Mouse (Mus musculus): Measurements from ENCODE around the gene Phf1.
"Not testable (repeated sequence)": the region's sequence is repeated elsewhere in the genome, so short reads cannot be mapped to it uniquely, and the experiment has no call there.

The Phf1 gene

GRCm38 (mm10) chr17:26932839-26933398, at the start of gene Phf1:
TSS of gene Phf1 (plus strand) at chr17:26933052.
- peak; percentile 80 to 96 for DNase-seq (ENCODE audit: low spot score in 2 of 2)

- no peak for DNase-seq (ENCODE audit: low spot score in 2 of 2)
Measured at GRCm38 (mm10) chr17:26883585-26883984, 49.3 kb upstream of the Phf1 start.

- DNase-seq (ENCODE audit: low spot score in 2 of 2), result peak in 1 of 2 experiments; percentile 65
Measured at GRCm38 (mm10) chr17:26884995-26885926, 47.6 kb upstream of the Phf1 start.

- peak; percentile 51 to 84 for DNase-seq (ENCODE audit: low spot score in 2 of 2)
Measured at GRCm38 (mm10) chr17:26886047-26886749, 46.7 kb upstream of the Phf1 start.

- no peak for DNase-seq (ENCODE audit: low spot score in 2 of 2)
Measured at GRCm38 (mm10) chr17:26887926-26888325, 44.9 kb upstream of the Phf1 start.

GRCm38 (mm10) chr17:26892635-26893375, 40.0 kb upstream of the Phf1 start:
- peak in 1 of 2 experiments; percentile 43 for DNase-seq (ENCODE audit: low spot score in 2 of 2)

GRCm38 (mm10) chr17:26893492-26893891, 39.4 kb upstream of the Phf1 start:
- no peak for DNase-seq (ENCODE audit: low spot score in 2 of 2)

- peak in 1 of 2 experiments; percentile 47 for DNase-seq (ENCODE audit: low spot score in 2 of 2)
Measured at GRCm38 (mm10) chr17:26894342-26894741, 38.5 kb upstream of the Phf1 start.

- DNase-seq (ENCODE audit: low spot score in 2 of 2), result peak in 1 of 2 experiments; percentile 56
Measured at GRCm38 (mm10) chr17:26895578-26895977, 37.3 kb upstream of the Phf1 start.

- DNase-seq (ENCODE audit: low spot score in 2 of 2), result no peak
Measured at GRCm38 (mm10) chr17:26900916-26901315, 31.9 kb upstream of the Phf1 start.

- DNase-seq (ENCODE audit: low spot score in 2 of 2), result no peak
Measured at GRCm38 (mm10) chr17:26904320-26904719, 28.5 kb upstream of the Phf1 start.

GRCm38 (mm10) chr17:26907506-26907905, 25.3 kb upstream of the Phf1 start:
- not testable (repeated sequence) for DNase-seq (ENCODE audit: low spot score in 2 of 2)

- DNase-seq (ENCODE audit: low spot score in 2 of 2), result no peak
Measured at GRCm38 (mm10) chr17:26915248-26915647, 17.6 kb upstream of the Phf1 start.

GRCm38 (mm10) chr17:26916711-26917482, 16.0 kb upstream of the Phf1 start, which contains the start of gene Kifc5b:
TSS of gene Kifc5b (plus strand) at chr17:26917091.
- DNase-seq (ENCODE audit: low spot score in 2 of 2), result peak; percentile 99 to 100

GRCm38 (mm10) chr17:26917560-26917959, 15.3 kb upstream of the Phf1 start:
- DNase-seq (ENCODE audit: low spot score in 2 of 2), result not testable (repeated sequence)

- no peak for DNase-seq (ENCODE audit: low spot score in 2 of 2)
Measured at GRCm38 (mm10) chr17:26918343-26918742, 14.5 kb upstream of the Phf1 start.

- not testable (repeated sequence) for DNase-seq (ENCODE audit: low spot score in 2 of 2)
Measured at GRCm38 (mm10) chr17:26919516-26919915, 13.3 kb upstream of the Phf1 start.

- DNase-seq (ENCODE audit: low spot score in 2 of 2), result not testable (repeated sequence)
Measured at GRCm38 (mm10) chr17:26922368-26922767, 10.5 kb upstream of the Phf1 start.

GRCm38 (mm10) chr17:26925414-26925813, 7.4 kb upstream of the Phf1 start:
- DNase-seq (ENCODE audit: low spot score in 2 of 2), result not testable (repeated sequence)

GRCm38 (mm10) chr17:26931795-26932194, 1.1 kb upstream of the Phf1 start:
- peak in 1 of 2 experiments; percentile 38 for DNase-seq (ENCODE audit: low spot score in 2 of 2)

- no peak for DNase-seq (ENCODE audit: low spot score in 2 of 2)
Measured at GRCm38 (mm10) chr17:26933419-26933818, 567 bp downstream of the Phf1 start.

Data from left cerebral cortex, adult 9 months (tissue).